Mouse (Mus musculus): Measurements from ENCODE around the gene Snd1. TPM values are rescaled to one million over a fixed set of nuclear protein-coding genes. Genes with fewer than 3 reads are reported as not detected.

Snd1 gene
- polyA plus RNA-seq, 1 experiment from 2014 or later = 104 TPM

GRCm38 (mm10) chr6:28787133-28787532 lies 312.2 kb downstream of the Snd1 start:
- H3K4me2 ChIP-seq (ENCODE audit: low read depth, low read length, severe bottlenecking) = no peak overlapping the region
- H3K9ac ChIP-seq (ENCODE audit: low read length) = no peak overlapping the region
- DNase-seq (ENCODE audit: low spot score) = no peak
- ATAC-seq (replicated peaks; ENCODE audit: low FRiP score) = no peak
- peaks cover 13% of the 10 kb centered on the region for H3K4me1 ChIP-seq (replicated peaks; ENCODE audit: control insufficient read depth, insufficient read depth, low read length)
- no peak overlapping the region for H3K27ac ChIP-seq (ENCODE audit: low read depth, low read length)
- no peaks in the 10 kb centered on the region for H3K9me3 ChIP-seq (ENCODE audit: control insufficient read depth, low read length)
- no peaks in the 10 kb centered on the region for H3K36me3 ChIP-seq (ENCODE audit: control insufficient read depth, insufficient read depth, low read length)
- WGBS = 74% methylated on average over 6 of the region's 6 CpGs
- no peaks in the 10 kb centered on the region for H3K27me3 ChIP-seq (ENCODE audit: control insufficient read depth, insufficient read depth, low read length)
- no peak overlapping the region for H3K4me3 ChIP-seq (ENCODE audit: low read depth, low read length)

GRCm38 (mm10) chr6:28789685-28790084 lies 314.7 kb downstream of the Snd1 start:
- Histone ChIP-seq H3K9me3 (ENCODE audit: control insufficient read depth, low read length) (no peaks in the 10 kb centered on the region), H3K4me2 (ENCODE audit: low read depth, low read length, severe bottlenecking) (no peak overlapping the region), H3K27ac (ENCODE audit: low read depth, low read length) (no peak overlapping the region), H3K4me1 (replicated peaks; ENCODE audit: control insufficient read depth, insufficient read depth, low read length) (0 out of 2 replicates have a peak, but pooled peaks cover 2% of the 10 kb centered on the region), H3K9ac (ENCODE audit: low read length) (no peak overlapping the region), H3K27me3 (ENCODE audit: control insufficient read depth, insufficient read depth, low read length) (no peaks in the 10 kb centered on the region), H3K4me3 (ENCODE audit: low read depth, low read length) (no peak overlapping the region), H3K36me3 (ENCODE audit: control insufficient read depth, insufficient read depth, low read length) (no peaks in the 10 kb centered on the region)
- DNase-seq (ENCODE audit: low spot score) (no peak), ATAC-seq (replicated peaks; ENCODE audit: low FRiP score) (no peak)
- WGBS = 83% methylated on average over 4 of the region's 4 CpGs

DNA sequence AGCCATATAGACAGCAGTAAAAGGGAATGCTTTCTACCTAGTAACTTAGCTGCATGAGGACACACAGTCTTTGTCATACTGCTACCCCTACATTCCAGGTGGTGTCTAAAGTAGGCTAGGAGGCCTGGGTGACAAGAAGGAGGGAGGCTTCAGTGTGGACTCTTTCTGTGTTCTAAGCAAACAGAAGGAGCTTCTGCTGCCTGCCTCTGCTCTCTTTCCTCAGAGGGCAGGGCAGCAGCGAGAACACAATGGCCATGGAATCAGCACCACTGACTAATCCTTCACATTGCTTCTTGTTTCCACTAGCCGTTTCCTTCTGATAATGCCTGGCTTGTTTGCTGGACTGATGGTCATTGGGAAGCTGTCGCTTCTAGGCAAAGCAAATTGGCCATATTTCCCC lies 316.2 kb downstream of the Snd1 start:
- Histone ChIP-seq H3K27me3 (ENCODE audit: control insufficient read depth, insufficient read depth, low read length) (no peaks in the 10 kb centered on the region), H3K4me1 (replicated peaks; ENCODE audit: control insufficient read depth, insufficient read depth, low read length) (0 out of 2 replicates have a peak, but pooled peaks cover 4% of the 10 kb centered on the region), H3K9ac (ENCODE audit: low read length) (no peak overlapping the region), H3K4me2 (ENCODE audit: low read depth, low read length, severe bottlenecking) (no peak overlapping the region), H3K36me3 (ENCODE audit: control insufficient read depth, insufficient read depth, low read length) (no peaks in the 10 kb centered on the region), H3K9me3 (ENCODE audit: control insufficient read depth, low read length) (no peaks in the 10 kb centered on the region), H3K27ac (ENCODE audit: low read depth, low read length) (no peak overlapping the region), H3K4me3 (ENCODE audit: low read depth, low read length) (no peak overlapping the region)
- ATAC-seq (replicated peaks; ENCODE audit: low FRiP score) = no peak
- no peak for DNase-seq (ENCODE audit: low spot score)
- WGBS = 28% methylated on average over 3 of the region's 3 CpGs

- DNase-seq (ENCODE audit: low spot score) = no peak
- Histone ChIP-seq H3K4me2 (ENCODE audit: low read depth, low read length, severe bottlenecking) (no peak overlapping the region), H3K36me3 (ENCODE audit: control insufficient read depth, insufficient read depth, low read length) (no peaks in the 10 kb centered on the region), H3K9me3 (ENCODE audit: control insufficient read depth, low read length) (no peaks in the 10 kb centered on the region), H3K27me3 (ENCODE audit: control insufficient read depth, insufficient read depth, low read length) (no peaks in the 10 kb centered on the region), H3K4me1 (replicated peaks; ENCODE audit: control insufficient read depth, insufficient read depth, low read length) (0 out of 2 replicates have a peak, but pooled peaks cover 4% of the 10 kb centered on the region), H3K4me3 (ENCODE audit: low read depth, low read length) (no peak overlapping the region), H3K9ac (ENCODE audit: low read length) (no peak overlapping the region), H3K27ac (ENCODE audit: low read depth, low read length) (no peak overlapping the region)
- WGBS = 87% methylated on average over 3 of the region's 3 CpGs
- ATAC-seq (replicated peaks; ENCODE audit: low FRiP score) = no peak
Observed at GRCm38 (mm10) chr6:28791809-28792208, 316.9 kb downstream of the Snd1 start.

GRCm38 (mm10) chr6:28795380-28795779 lies 320.4 kb downstream of the Snd1 start:
- WGBS = 31% methylated on average over 9 of the region's 9 CpGs

DNA sequence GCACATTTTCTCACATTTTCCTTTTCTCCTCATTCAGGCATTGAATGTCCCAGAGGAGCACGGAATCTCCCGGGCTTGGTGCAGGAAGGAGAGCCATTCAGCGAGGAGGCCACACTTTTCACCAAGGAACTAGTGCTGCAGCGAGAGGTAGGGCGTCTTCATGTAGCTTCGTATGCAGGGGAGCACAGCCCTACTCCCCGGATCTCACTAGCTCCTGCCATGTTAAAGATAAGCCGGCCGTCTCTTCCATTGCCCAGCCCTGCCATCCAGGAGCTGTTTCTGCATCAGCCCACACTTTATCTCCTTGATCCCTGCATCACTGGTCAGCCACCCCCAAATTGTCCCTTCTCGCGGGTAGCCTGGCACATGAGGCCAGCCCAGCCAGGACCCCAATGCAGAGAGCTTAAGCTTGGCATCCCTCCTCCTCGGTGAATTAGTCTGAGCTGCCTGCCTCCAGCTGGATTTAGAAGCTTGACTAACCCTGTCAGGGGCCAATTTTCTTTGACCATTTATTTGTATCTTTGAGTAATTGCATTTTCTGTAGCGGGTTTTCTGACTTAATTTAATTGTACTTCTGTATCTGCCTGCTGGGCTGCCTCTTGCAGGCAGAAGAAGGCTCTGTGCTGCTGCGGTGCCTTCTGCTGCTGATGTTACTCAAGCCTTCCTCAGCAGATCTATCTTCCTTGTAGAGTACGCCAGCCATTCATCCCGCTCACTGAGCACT lies 321.0 kb downstream of the Snd1 start:
- H3K4me1 ChIP-seq (replicated peaks; ENCODE audit: control insufficient read depth, insufficient read depth, low read length) = 0 out of 2 replicates have a peak, but pooled peaks cover 2% of the 10 kb centered on the region
- no peak overlapping the region for H3K4me2 ChIP-seq (ENCODE audit: low read depth, low read length, severe bottlenecking)
- WGBS = 81% methylated on average over 16 of the region's 16 CpGs
- DNase-seq (ENCODE audit: low spot score) (no peak), ATAC-seq (replicated peaks; ENCODE audit: low FRiP score) (no peak)
- no peaks in the 10 kb centered on the region for H3K36me3 ChIP-seq (ENCODE audit: control insufficient read depth, insufficient read depth, low read length)
- H3K4me3 ChIP-seq (ENCODE audit: low read depth, low read length) = no peak overlapping the region
- no peak overlapping the region for H3K27ac ChIP-seq (ENCODE audit: low read depth, low read length)
- no peaks in the 10 kb centered on the region for H3K9me3 ChIP-seq (ENCODE audit: control insufficient read depth, low read length)
- H3K9ac ChIP-seq (ENCODE audit: low read length) = no peak overlapping the region
- no peaks in the 10 kb centered on the region for H3K27me3 ChIP-seq (ENCODE audit: control insufficient read depth, insufficient read depth, low read length)

More at GRCm38 (mm10) chr6:28795380-28795779, 320.4 kb downstream of the Snd1 start:
- 0 out of 2 replicates have a peak, but pooled peaks cover 2% of the 10 kb centered on the region for H3K4me1 ChIP-seq (replicated peaks; ENCODE audit: control insufficient read depth, insufficient read depth, low read length)
- H3K4me2 ChIP-seq (ENCODE audit: low read depth, low read length, severe bottlenecking) = no peak overlapping the region
- H3K9me3 ChIP-seq (ENCODE audit: control insufficient read depth, low read length) = no peaks in the 10 kb centered on the region
- H3K4me3 ChIP-seq (ENCODE audit: low read depth, low read length) = no peak overlapping the region
- no peaks in the 10 kb centered on the region for H3K27me3 ChIP-seq (ENCODE audit: control insufficient read depth, insufficient read depth, low read length)
- H3K36me3 ChIP-seq (ENCODE audit: control insufficient read depth, insufficient read depth, low read length) = no peaks in the 10 kb centered on the region
- ATAC-seq (replicated peaks; ENCODE audit: low FRiP score) (no peak), DNase-seq (ENCODE audit: low spot score) (no peak)
- H3K9ac ChIP-seq (ENCODE audit: low read length) = no peak overlapping the region
- no peak overlapping the region for H3K27ac ChIP-seq (ENCODE audit: low read depth, low read length)

- no peak overlapping the region for H3K4me3 ChIP-seq (ENCODE audit: low read depth, low read length)
- no peak overlapping the region for H3K9ac ChIP-seq (ENCODE audit: low read length)
- no peak overlapping the region for H3K4me2 ChIP-seq (ENCODE audit: low read depth, low read length, severe bottlenecking)
- no peaks in the 10 kb centered on the region for H3K9me3 ChIP-seq (ENCODE audit: control insufficient read depth, low read length)
- H3K27me3 ChIP-seq (ENCODE audit: control insufficient read depth, insufficient read depth, low read length) = no peaks in the 10 kb centered on the region
- DNase-seq (ENCODE audit: low spot score) = no peak
- ATAC-seq (replicated peaks; ENCODE audit: low FRiP score) = no peak
- H3K4me1 ChIP-seq (replicated peaks; ENCODE audit: control insufficient read depth, insufficient read depth, low read length) = 0 out of 2 replicates have a peak, but pooled peaks cover 2% of the 10 kb centered on the region
- H3K36me3 ChIP-seq (ENCODE audit: control insufficient read depth, insufficient read depth, low read length) = no peaks in the 10 kb centered on the region
- no peak overlapping the region for H3K27ac ChIP-seq (ENCODE audit: low read depth, low read length)
- WGBS = 92% methylated on average over 2 of the region's 2 CpGs
Observed at GRCm38 (mm10) chr6:28799818-28800217, 324.9 kb downstream of the Snd1 start.

- H3K4me2 ChIP-seq (ENCODE audit: low read depth, low read length, severe bottlenecking) = no peak overlapping the region
- 93% methylated on average over 3 of the region's 3 CpGs for WGBS
- no peak overlapping the region for H3K9ac ChIP-seq (ENCODE audit: low read length)
- no peaks in the 10 kb centered on the region for H3K9me3 ChIP-seq (ENCODE audit: control insufficient read depth, low read length)
- no peaks in the 10 kb centered on the region for H3K27me3 ChIP-seq (ENCODE audit: control insufficient read depth, insufficient read depth, low read length)
- H3K4me1 ChIP-seq (replicated peaks; ENCODE audit: control insufficient read depth, insufficient read depth, low read length) = no peaks in the 10 kb centered on the region
- H3K4me3 ChIP-seq (ENCODE audit: low read depth, low read length) = no peak overlapping the region
- ATAC-seq (replicated peaks; ENCODE audit: low FRiP score) (no peak), DNase-seq (ENCODE audit: low spot score) (no peak)
- no peaks in the 10 kb centered on the region for H3K36me3 ChIP-seq (ENCODE audit: control insufficient read depth, insufficient read depth, low read length)
- H3K27ac ChIP-seq (ENCODE audit: low read depth, low read length) = no peak overlapping the region
Observed at GRCm38 (mm10) chr6:28800976-28801375, 326.0 kb downstream of the Snd1 start.

Data from forebrain, embryonic 11.5 days (tissue).